Mouse (Mus musculus) cerebral cortex, adult 2 months (tissue): ENCODE data around the gene Phf13.

ENCODE experiments used
- WGBS: fragments of 180-500 bp; shearing (Covaris S2); methylation state at CpG from one replicate; pipeline ENCODE4 v1.1.7; 2018; 5-methylcytosine and 5-hydroxymethylcytosine counted together

The Phf13 gene

GRCm38 (mm10) chr4:152013036-152013813, 17.2 kb upstream of the Phf13 start:
- 76% methylated on average over 12 of the region's 12 CpGs for WGBS

DNA sequence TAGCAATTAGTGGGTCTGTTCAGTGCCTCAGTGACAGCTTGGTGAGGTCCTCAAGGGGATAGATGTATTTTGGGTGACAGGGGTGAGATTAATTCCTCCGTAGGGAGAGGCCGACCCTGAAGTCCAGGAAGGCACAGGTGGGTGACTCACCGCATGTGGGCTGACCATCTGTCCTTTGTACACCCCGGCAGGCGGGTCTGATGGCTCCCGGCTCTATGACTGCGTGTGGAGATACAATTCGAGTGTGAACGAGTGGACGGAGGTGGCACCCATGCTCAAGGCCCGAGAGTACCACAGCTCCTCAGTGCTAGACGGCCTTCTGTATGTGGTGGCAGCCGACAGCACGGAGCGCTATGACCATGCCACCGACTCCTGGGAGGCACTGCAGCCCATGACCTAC, 16.1 kb upstream of the Phf13 start:
- 69% methylated on average over 16 of the region's 16 CpGs for WGBS

- WGBS, result 70% methylated on average over 8 of the region's 8 CpGs
Measured at GRCm38 (mm10) chr4:152011171-152011760, 15.2 kb upstream of the Phf13 start.

DNA sequence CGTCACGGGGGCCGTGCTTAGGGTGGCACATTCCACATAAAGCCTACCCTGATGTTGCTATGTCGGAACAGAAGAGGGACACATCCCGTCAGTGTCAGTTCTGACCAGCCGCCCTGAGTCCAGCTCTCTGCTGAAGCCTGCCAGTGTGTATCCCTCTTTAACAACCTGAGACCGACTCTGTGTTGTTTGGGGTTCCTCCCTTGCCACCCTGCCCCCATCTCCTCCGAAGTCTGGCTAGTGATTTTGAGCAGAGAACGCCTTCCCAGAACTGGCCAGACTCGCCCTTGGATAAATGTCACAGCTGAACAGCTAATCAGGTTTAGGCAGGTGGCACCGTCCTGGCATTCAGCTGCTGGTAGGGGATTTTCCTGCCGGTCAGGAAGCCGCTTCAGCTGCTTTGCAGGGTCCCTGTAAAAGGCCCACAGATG, 14.7 kb upstream of the Phf13 start:
- 15% methylated on average over 13 of the region's 13 CpGs for WGBS

- WGBS, result 4% methylated on average over 10 of the region's 10 CpGs
Measured at GRCm38 (mm10) chr4:152010091-152010706, 14.1 kb upstream of the Phf13 start.

GRCm38 (mm10) chr4:152009076-152010051, 13.3 kb upstream of the Phf13 start:
- WGBS, result under 1% methylated on average over 115 of the region's 115 CpGs

- WGBS, result under 1% methylated on average over 44 of the region's 45 CpGs
Measured at GRCm38 (mm10) chr4:152008622-152009075, 12.6 kb upstream of the Phf13 start, which contains the start of gene Klhl21. Gene Klhl21, plus strand, starts transcription at chr4:152008803.

GRCm38 (mm10) chr4:152008148-152008500, 12.1 kb upstream of the Phf13 start:
- under 1% methylated on average over 14 of the region's 14 CpGs for WGBS

GRCm38 (mm10) chr4:152007481-152008147, 11.6 kb upstream of the Phf13 start:
- 18% methylated on average over 8 of the region's 8 CpGs for WGBS

DNA sequence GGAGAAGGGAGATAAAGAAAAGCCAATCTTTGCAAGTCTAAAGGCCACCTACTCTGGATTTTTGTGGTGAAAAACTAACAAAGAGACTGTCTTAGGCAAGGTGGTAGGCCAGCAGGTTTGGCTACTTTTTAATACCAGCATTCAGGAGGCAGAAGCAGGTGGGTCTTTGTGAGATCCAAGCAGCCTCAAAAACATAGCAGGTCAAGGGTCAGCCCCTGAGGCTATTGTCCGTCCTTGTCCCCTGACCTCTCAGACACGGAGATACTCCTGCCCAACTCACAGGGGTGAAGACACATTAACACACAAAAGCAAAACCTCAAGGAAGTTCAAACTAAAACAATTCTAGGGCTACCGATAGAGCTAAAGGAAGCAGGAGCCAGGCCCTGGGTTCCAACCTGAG, 10.8 kb upstream of the Phf13 start:
- WGBS, result 54% methylated on average over 3 of the region's 3 CpGs

DNA sequence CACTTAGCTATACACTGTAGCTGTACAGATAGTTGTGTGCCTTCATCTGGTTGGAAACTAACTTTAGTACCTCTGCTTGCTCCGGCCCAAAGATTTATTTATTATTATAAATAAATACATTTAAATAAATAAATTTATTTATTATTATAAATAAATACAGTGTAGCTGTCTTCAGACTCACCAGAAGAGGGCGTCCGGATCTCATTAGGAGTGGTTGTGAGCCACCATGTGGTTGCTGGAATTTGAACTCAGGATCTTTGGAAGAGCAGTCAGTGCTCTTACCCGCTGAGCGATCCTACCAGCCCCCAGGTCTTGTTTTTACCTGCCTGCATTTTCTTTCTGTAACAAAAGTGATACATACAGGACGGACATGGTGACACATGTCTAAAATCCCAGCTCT, 10.1 kb upstream of the Phf13 start:
- WGBS, result 78% methylated on average over 6 of the region's 6 CpGs

- WGBS, result 95% methylated on average over 3 of the region's 3 CpGs
Measured at GRCm38 (mm10) chr4:152002063-152002462, 6.0 kb upstream of the Phf13 start.

GRCm38 (mm10) chr4:152001335-152001734, 5.3 kb upstream of the Phf13 start:
- WGBS, result 71% methylated on average over 4 of the region's 4 CpGs

GRCm38 (mm10) chr4:152000906-152001305, 4.8 kb upstream of the Phf13 start:
- 24% methylated on average over 4 of the region's 4 CpGs for WGBS

DNA sequence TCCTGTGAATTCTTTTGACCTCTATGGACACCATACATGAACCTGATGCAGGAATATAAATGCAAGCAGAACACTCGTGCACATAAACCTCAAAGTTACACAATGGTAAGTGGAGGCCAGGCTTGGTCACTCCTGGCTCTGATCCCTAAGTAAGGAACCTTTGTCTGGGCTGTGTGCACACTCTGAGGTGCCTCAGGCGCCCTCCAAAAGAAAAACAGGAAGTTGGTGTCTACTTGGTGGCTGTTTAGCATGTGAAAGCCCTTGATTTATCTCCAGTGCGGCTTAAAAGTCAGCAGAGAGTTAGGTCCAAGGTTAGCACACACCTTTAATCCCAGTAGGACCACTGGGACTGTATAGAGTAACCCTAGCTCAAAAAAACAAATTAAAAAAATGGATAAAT, 3.4 kb upstream of the Phf13 start:
- 79% methylated on average over 3 of the region's 3 CpGs for WGBS

- WGBS, result 66% methylated on average over 3 of the region's 3 CpGs
Measured at GRCm38 (mm10) chr4:151997701-151998100, 1.6 kb upstream of the Phf13 start.

DNA sequence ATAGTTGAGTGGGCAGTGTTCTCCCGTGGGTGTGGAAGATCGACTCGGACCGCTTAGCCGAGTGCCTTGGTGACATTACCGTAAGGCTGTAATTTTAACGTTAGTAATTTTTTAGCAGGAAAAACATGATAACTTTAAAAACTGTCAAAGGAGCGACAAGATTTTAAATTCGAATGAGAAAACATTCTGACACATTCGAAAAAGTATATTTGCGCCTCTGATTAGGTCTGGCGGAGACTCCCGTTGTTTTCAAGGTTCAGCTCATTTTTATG, 829 bp upstream of the Phf13 start:
- 2% methylated on average over 13 of the region's 13 CpGs for WGBS

GRCm38 (mm10) chr4:151995371-151996172, 486 bp downstream of the Phf13 start:
- whole genome bisulfite sequencing, result 1% methylated on average over 104 of the region's 111 CpGs

DNA sequence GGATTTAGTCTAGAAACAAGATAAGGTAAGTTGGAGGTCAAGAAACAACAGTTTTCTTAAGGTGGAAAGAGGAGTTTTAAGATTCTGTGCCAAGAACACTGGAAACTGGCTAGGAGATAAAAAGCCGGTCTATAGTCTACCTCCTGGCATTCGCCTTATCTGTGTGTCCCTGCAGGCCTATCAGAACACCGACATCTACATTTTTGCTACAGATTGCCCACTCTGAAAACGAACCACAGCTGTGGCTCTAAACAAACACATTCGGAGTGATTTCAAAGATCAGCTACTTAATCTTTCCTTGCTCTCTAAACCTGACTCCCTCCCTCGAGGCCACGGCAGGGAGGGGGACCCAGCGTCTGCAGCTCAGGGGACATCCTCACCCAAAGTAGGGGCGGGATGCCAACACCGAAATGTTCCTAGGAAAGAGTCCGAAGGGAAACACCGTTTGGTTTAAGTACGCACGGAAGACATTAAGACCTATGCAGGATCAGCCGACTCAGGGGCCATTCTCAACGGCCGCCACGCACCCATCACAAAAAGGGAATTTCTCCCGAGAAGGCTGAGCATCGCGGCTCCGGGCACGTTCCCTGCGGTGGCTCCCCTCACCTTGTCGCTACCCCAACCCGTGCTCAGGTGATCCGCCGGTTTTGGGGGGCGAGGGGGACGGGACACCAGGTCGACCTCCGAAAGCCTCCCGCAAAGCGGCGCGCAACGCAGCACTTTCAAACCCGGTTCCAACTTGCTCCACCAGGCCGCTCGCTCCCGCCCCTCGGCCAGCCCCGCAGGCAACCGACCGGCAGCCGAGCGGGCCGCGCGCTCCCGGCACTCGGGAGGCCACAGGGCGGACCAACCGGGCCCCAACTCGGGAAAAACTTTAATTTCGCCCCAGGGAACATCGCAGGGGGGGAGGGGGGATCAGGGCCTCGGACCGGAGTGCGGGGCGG, 1.6 kb downstream of the Phf13 start:
- WGBS, result 3% methylated on average over 61 of the region's 61 CpGs
